Mouse (Mus musculus) liver (tissue): Measurements from ENCODE around the gene Myt1l.

ENCODE experiments used
- DNase-seq: peaks from one replicate; pipeline ENCODE4 v3.0.0-alpha.2; 2020; ENCODE audit warnings: mixed read lengths

Gene Myt1l

DNA sequence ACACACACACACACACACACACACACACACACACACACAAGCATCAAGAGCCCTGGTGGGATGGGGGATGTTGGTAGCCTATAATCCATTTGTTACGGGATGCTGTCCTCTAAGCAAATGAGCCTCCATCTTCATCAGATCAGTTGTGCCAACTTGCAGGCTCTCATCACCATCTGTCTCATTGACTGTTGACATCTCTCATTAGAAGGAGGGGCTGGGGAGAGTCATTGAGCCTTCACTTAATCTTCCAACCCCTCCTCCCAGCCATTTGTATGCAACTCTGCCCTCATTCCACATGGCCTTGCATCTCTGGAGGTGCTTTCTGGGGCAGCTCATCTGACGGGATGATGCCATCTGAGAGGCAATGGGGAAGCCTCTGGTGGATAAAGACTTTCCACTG, 200.1 kb downstream of the Myt1l start:
- DNase-seq, result no peak

DNA sequence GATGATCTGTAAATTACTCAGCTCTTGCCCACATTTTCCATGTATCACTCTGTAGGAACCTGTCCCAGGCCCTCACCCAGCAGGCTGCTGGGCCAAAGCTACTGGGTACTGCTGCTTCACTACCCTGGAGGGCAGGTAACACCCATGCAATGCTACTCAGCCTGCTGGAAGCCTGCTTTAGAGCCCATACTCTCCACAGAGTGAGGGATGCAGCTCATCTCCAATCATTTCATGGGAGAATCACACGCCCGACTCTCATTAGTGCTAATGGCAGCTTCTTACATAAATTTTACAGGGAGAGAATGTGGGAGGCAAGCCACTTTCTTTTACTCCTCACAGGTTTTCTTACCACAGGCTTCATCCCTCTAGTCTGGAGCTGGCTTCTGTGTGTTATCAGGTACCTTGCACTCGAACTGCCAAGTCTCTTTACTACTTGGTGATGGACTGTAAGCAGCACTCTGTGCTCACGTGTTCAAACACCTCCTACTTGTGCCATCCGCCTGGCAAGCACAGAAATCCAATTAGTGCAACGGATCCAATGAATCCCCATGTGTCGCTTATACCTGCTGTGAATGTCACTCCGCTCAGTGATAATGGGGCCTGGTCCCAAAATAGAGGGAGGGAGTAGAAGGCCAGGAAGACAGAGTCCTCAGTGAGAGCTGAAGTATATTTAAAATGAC, 212.3 kb downstream of the Myt1l start:
- DNase-seq, result no peak

DNA sequence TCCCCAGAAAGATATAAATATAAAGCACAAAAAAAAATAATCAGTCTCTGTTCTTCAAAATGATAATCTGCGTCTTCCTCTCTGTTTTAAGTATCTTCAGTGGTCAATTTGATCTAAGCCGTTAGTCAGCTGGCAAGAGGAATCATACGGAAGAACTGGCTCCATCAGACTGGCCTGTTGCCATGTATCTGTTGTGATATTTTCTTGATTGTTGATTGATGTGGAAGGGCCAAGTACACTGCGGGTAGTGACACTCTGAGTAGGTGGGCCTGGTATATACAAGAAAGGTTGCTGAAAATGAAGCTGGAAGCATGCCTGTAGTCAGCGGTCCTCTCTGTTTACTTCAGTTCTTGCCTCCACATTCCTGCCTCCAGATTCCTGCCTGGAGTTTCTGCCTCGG, 213.0 kb downstream of the Myt1l start:
- DNase-seq, result no peak

DNA sequence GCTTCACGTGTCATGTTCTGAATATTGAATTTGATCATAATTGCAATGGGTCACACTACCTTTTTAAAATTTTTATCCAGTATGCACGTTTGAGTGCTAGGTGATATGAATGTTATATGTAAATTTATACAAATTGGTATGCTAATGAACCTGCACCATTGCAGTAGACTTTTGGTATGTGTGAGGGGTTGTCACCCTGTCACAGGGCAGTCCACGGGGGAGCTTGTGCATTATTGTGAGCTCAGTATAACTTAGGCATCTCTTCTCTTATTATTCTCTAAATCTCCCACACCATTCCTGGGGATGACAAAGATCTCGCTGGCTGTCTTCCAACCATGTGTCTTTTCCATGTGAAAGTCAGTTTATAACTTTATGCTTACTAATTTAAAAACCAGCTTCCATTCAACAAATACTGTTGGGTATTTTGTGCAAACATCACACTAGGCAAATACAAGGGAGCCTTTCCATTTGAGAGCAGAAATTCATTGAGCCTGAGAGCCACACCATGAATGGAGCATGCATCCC, 222.5 kb downstream of the Myt1l start:
- DNase-seq, result no peak

DNA sequence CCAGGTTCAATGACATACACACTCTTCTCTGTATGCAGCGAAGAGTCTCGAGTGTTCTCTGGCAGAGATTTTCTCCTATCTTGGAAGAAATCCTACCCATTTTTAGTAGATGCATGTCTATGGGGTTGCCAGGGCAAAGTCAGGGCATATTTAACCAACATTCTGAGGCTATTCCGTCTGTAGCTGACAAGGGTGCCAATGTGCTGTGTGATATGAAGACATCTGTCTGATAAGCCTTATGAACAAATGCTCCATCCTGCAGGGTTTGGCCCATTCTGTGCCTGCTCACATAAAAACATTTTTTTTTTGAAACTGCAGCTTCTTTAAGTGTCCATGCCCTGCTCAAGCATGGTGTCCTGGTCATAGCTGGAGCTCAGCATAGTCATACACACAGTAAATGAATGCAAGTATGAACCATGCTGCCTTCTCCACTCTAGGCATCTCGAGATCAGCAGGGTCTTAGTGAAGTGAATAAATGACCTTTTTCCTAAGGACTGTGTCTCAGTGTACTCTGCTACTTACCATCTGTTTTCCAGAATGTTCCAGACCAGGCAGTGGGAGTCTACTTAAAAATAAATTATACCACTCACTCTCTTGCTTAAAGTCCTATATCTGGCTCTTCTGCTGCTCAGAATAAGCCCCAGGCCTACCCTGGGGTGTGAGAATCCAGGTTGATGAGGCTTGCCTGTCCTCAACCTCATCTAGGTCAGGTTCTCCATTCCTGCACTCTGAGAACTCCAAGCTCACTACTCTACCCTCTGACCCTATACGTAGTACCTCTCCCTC, 227.1 kb downstream of the Myt1l start:
- DNase-seq, result no peak

DNA sequence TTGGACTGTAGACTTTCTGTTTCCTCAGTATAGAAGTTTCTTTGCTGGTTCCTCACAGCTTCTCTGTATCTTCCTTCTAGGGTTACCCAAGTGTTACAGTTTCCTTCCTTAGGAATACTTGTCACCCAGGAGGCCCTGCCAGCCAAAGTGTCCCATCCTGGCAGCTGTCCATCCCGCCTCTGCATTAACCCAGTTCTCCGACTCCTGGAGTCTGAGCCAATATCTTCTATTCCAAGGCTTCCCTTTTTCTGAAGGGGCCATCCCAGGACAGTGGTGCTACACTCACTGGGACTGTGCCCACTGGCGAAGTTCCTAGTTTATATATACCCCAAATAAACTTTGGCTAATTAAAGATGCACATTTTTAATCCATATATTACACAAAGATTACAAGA, 227.7 kb downstream of the Myt1l start:
- no peak for DNase-seq

DNA sequence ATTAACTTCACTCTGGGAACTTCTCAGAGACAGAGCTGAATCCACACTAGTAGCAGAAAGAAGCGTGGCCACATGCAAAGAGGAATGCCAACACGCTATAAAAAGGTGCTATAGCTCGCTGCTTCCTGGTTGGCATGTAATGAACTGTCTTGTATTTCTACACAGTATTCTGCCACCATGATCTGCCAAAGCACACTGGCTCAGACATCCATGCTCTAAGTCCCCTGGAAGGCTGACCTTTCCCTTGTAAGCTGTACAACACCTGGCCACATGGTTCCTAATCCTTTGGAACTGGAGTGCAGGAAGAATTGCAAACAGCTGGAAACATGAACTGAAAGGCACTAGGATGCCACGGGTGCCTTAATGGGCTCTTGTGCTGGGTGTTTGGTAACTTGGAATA, 232.4 kb downstream of the Myt1l start:
- DNase-seq, result no peak

DNA sequence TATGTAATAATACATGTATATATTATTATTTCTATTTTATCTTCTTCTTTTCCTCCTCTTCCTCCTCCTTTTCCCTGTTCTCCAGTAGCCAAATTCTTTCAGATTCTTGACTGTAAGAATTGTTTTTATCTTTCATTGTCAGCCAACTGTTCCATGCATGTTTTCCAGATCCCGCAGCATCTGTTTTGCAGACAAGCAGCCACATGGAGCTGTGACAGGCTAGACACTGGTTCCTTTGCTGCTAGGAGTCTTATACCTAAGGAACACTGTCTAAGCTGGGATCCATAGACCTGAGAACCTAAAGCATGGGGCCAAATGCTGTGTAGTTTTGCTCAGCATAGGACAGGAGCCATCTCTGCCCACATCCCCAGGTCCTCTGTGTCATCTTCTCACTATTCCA, 238.0 kb downstream of the Myt1l start:
- no peak for DNase-seq

DNA sequence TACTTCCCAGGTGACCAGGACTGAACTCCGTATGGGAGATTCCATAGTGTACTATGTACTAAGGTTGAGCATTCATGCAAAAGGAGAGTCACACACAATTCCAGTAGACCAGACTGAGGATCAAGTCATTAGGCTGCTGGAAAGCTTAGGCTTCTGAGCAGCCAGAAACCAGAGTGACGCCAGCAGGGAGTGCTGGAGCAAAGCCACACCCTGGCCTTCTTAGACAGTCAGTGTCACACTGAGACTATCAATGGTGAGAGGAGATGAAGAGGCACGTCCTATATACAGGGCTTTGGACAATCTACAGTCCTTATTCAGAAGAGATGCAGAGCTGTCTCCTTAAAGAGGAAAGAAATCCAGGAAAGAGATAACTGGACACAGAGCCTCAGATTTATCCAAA, 243.6 kb downstream of the Myt1l start:
- no peak for DNase-seq

DNA sequence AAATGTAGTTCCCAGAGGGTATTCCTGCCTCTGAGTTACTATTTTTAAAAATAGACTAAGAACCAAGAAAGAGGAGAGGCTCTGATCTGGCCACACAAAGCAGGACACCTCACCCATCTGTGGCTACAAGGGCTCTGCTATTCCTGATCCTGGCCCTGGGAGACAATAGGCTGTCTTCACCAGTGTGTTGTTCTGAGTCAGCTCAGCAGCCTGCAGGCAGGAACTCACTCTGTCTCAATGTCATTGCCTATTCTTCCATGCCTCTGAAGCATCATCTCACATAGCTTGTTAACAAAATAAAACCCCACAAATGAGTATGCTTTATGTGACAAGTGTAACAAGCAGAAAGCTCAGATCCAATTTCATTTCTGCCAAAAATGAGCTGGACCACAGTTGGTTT, 244.2 kb downstream of the Myt1l start:
- no peak for DNase-seq

DNA sequence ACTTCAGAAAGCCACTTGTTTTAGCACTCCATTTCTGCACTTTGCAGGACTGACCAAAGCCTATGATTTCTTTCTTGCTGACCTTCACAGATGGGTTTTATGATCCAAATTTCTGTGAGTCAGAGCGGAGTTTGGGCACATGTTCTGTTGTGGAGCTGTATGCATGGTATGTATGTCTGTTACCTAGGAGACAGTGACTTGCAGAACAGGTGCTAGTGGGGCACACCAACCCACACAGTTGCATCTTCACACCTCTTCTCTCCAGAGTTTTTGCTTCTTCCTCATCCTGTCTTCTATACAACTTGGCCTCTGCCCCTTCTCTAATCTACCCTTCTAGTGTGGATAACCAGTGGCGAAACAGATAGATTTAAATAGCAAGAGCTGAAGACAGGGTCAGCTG, 250.7 kb downstream of the Myt1l start:
- no peak for DNase-seq

DNA sequence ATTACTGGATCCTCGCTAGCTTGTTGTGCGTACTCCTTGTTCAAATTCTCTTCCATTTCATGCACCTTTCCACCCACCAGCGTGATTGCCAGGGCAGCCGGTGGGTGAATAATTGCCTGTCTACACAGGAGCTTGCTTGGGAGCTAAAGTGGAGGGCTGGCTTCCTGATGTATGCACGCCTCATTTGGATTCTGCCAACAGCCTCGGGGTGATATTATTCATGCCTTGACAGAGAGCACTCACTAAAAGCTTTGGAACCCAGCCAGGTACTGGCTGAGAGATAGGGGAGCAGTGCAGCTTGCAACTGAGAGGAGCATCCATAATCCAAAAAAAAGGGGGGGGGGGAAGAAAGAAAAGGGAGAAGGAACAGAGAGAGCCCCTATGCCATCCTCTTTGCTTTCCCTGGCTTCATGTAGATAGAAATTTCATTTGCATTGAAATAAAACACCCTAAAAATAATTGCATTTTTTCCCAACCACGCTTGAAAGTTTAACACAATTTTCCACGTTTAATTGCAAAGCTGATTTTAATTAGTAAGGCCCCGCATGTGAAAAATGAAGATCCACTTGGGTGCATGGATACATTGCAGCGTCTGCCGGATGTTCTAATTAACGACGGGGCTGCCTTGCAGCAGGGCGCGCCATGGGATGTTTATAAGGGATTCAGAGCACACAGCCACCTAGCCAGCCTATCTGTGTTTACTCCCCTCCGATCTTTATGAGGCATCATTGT, 261.3 kb downstream of the Myt1l start:
- peak; percentile 17 for DNase-seq

DNA sequence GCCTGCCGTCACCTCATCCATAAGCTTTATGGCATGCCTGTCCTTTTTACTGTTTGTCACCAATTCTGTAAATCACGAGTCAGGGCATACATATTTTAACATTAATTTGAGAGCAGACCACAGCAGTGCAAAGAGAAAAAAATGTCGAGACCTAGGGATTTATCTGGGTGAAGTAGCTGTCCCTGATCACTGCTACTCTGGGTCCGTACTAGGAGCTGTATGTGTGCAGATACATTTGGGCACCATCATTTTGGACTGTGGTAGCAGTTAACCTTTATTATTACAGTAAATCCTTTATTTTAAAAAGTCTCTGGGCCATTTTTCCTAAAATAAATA, 261.8 kb downstream of the Myt1l start:
- no peak for DNase-seq

DNA sequence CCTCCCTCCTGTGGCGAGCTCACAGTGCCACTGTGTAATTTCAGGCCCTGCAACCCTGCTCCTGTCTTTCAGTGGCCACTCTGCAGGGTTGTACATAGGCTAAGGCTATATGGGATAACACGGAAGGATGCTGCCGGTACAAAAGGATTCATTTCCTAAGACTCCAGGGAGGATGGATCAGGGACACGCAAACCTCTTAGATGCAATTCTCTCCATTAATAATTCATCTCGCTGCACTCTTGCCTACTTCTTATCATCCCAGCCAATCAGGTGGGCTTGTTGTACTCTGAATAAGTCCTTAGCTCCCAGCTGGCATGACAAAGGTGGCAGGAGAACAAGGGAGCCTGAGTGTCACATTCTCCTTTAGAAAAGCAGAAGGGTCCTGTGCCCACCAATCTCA, 264.8 kb downstream of the Myt1l start:
- DNase-seq, result no peak

DNA sequence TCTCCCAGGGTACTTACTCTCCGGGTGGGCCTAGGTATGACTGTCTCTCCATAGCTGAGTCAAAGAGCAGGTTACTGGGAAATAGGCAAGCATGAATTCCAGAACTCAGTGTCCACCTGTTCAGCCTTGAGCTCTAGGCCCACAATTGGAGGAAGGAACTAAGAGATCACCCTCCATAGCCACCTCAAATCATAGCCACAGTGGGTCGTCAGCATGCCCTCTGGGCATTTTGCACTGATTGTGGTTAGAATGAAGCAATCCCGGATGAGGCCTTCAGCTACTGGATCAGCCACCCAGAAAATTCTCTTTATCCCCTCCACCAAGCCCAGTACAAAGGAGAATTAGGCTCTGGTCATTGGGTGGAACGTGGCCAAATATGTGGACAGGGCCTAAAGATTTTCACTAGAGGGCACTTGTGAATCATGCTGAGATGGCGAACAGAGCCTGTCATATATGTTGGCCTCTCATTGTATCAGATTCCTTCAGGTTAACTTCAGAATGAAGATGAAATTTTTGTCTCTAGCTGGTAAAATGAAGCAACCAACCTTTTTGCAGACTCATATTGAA, 267.0 kb downstream of the Myt1l start:
- DNase-seq, result no peak

DNA sequence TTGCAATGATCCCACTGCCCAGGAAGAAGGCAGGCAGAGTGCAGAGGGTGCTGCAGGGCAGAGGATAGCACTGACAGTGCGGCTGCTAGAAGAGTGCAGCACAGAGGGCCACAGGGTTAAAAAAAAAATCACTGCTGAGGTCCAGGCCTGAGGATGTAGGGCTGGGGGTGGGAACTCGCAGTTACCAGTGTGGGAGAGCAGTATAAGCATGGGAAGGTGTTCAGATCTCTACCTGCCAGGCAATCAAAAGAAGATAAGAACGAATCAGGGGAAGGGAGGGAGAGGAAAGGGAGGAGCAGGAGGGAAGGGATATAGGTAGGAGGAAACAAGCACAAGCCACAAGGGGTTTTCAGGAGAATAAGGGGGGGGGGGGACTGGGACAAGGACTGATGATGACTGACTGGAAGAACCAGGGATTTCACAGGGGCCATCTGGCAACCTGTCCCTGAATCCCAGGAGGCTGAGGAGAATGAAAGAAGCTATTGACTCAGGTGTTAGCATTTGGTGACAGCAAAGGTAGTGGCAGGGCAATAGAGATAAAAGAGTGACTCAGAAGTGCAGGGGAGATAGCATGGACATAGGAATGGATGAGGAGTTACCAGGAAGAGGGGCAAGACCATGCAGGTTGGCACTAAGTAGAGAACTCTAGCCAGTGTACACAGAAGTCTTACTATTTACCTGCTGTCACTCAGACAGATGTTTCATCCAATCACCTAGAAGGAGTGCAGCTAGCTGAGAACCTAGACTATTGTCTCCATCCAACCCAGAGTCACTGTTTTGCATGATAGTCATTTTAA, 270.6 kb downstream of the Myt1l start:
- no peak for DNase-seq

DNA sequence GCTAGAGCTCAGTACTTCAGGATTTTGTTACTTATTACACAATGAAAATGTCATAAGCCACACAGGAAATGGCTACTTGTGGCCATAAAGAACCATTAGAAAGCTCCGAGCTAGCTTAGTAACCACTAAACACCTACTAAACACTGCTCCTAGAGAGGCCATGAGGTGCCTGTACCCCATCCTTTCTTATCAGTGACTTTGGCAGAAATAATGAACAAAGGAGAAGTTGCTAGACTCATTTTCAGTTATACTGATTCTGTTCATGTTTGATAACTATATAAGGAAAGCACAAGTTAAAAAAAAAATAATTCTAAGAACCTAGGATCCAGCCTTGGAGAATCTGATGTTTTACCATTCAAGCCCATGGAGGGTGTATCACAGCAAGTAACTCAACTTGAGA, 278.2 kb downstream of the Myt1l start:
- DNase-seq, result no peak

DNA sequence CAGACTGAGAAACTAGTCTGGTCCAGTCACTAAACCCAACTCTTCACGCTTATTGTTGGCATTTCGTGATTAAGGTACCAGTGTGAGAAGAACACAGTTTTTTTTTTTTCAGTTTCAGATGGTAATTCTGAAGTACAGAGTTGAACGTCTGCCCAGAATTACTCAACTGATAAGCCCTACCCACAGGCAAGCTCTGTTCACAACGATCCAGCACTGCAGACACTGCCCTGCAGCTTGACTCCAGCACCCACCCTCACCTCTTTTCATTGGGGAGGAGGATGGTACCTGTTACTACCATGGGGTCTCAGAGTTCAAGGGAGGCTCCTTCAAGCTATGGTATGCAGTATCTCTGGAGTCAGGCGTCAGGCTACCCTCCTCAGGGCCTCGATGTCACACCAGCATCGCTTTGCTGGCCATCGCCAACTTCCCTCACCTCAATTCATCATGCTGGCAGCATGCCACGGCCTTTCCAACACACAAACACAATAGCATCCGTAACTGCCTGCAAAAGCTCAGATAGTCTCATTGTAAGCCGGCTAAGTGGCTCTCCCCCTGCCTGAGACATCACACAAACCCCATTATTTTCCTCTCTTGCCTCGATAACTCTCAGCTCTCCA, 281.5 kb downstream of the Myt1l start:
- no peak for DNase-seq

DNA sequence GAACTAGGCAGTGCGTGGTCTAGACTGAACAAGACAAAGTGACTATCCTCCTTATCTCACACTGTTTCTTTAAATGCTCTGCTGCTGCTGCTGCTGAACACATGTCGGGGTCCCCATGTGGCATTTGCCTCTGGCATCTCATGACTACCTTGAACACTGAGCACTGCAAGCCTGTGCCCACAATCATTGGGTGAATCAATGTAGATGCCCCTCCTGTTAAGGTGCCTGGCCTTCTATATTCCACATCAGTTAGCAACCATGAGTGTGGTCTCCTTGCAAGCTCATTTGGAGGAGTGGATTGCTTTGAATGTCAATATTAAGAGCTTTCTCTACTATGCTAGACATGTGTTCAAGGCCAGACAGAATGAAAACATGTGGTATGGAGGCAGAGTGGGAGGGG, 287.3 kb downstream of the Myt1l start:
- DNase-seq, result no peak

DNA sequence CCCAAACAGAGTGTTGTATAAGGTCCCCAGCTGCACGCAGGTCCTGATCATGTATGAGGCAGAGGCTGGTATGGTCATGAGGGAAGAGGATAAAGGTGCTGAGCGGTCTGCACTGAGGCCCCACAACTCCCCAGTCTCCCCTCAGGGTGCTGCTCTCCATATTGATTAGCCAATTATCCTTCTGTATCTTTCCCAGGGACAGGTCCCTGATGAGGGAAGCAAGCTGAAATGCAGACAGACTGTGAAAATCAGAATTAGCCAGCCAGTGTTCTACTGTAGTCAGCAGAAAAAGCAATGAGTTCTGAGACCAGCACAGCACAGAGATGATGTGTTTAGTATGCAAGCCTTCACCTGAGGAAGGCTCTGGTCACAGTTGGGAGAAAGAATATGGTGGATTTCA, 287.9 kb downstream of the Myt1l start:
- DNase-seq, result no peak

DNA sequence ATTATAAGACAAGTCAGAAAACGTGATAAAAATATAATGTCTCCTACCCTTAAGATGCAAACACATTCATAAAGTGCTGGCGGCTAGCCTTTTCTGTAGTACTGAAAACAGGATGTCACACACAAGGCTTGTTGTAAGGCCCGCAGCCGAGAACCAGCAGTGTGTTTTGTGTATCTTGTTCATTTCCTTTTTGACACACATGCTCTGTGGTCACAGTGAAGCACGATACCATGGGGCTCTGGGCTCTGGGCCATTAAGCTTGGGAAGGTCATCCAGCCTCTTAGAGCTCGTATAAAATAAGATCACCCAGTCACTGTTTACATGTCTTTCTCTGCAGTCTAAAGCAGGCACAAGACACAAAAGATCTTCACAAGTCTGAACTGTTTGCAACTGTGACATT, 288.6 kb downstream of the Myt1l start:
- no peak for DNase-seq

DNA sequence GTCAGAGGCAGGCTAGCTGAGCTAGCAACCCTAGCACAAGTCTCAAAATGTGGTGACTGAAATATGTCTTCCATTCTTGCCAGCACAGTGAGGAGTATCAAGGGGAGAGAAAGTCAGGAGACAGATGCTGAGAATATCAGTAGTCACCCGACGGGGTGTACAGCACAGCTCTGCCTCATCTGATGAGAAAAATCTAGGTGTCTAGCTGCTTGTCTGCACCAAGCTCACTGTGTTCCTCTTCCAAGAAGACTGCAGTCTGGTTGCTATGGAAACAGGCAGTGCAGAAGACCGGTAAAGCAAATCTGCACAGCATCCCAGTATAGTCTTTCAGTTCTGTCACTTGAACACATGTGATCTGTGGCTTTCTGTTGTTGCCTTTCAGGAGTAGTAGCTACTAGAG, 294.0 kb downstream of the Myt1l start:
- DNase-seq, result no peak
